Mouse (Mus musculus): ENCODE data around the gene Spef1. TPM values are rescaled to one million over a fixed set of nuclear protein-coding genes. Genes with fewer than 3 reads are reported as not detected.

Spef1 gene
- total and polyA plus RNA-seq, 3 experiments, result 0.34 to 1.2 (median 1.0) TPM

GRCm38 (mm10) chr2:131234970-131235635, 48.0 kb upstream of the Spef1 start:
- H3K9me3 ChIP-seq (replicated peaks; ENCODE audit: low read length), result no peaks in the 10 kb centered on the region
- peak overlapping the region; percentile 87 for H3K27ac ChIP-seq (ENCODE audit: insufficient read depth, low read depth)
- H3K79me2 ChIP-seq (replicated peaks; ENCODE audit: control insufficient read depth, extremely low read depth, insufficient read depth, poor library complexity, severe bottlenecking), result peaks cover 9% of the 10 kb centered on the region; the same call in 1 of the 2 replicates
- H3K36me3 ChIP-seq (replicated peaks in 1 of 2; ENCODE audit: control insufficient read depth in 1 of 2, insufficient read depth in 1 of 2, low read length in 1 of 2), result peaks cover 13 to 41% of the 10 kb centered on the region in 2 experiments
- peaks cover 18 to 43% of the 10 kb centered on the region in 2 experiments for H3K4me1 ChIP-seq (ENCODE audit: control insufficient read depth in 1 of 2, insufficient read depth in 2 of 2)
- dilution Hi-C loops (cut with MboI; ENCODE audit: extremely low pct_ligation_motif_present, extremely low pct_unique_long_range_greater_than_20kb, low sequenced_read_pairs) (no loop called here), in situ Hi-C loops (cut with MboI; ENCODE audit: low pct_ligation_motif_present, low pct_unique_long_range_greater_than_20kb, low sequenced_read_pairs) (no loop called here)
- peak overlapping the region; percentile 75 for H3K9ac ChIP-seq (ENCODE audit: insufficient read depth, low read depth)
- H3K27me3 ChIP-seq (replicated peaks), result no peaks in the 10 kb centered on the region
- peak overlapping the region; percentile 98 for H3K4me2 ChIP-seq (ENCODE audit: insufficient read depth, low read depth, poor library complexity, severe bottlenecking)
- H3K4me3 ChIP-seq (replicated peaks in 1 of 3; ENCODE audit: low read depth in 2 of 3, low read length in 2 of 3, poor library complexity in 1 of 3), result peak overlapping the region; percentile 66 to 91 (median 80)
- TF ChIP-seq MAX (IDR thresholded peaks at IDR 0.05; ENCODE audit: low read length), result peak; percentile 92
- TF ChIP-seq BHLHE40 (IDR thresholded peaks at IDR 0.05; ENCODE audit: low read depth, low read length), result 0 out of 2 replicates have a peak, but pooled peaks have one; percentile 25
- TF ChIP-seq UBTF (IDR thresholded peaks at IDR 0.05; ENCODE audit: low read depth, low read length), result no peak
- no peak for TF ChIP-seq CHD1 (IDR thresholded peaks at IDR 0.05; ENCODE audit: low read depth, low read length)
- TF ChIP-seq MYC (IDR thresholded peaks at IDR 0.05; ENCODE audit: low read depth, low read length), result peak; percentile 94
- no peak for TF ChIP-seq GABPA (IDR thresholded peaks at IDR 0.05; ENCODE audit: insufficient replicate concordance, low read depth, low read length)
- TF ChIP-seq ZKSCAN1 (IDR thresholded peaks at IDR 0.05; ENCODE audit: borderline replicate concordance, low read depth, low read length), result no peak
- no peak for TF ChIP-seq PAX5 (IDR thresholded peaks at IDR 0.05; ENCODE audit: low read length)
- TF ChIP-seq ETS1 (conservative IDR thresholded peaks at IDR 0.05; ENCODE audit: low read depth, low read length), result no peak
- TF ChIP-seq ZMIZ1 (IDR thresholded peaks at IDR 0.05; ENCODE audit: low read depth, low read length), result no peak
- TF ChIP-seq MEF2A (IDR thresholded peaks at IDR 0.05; ENCODE audit: borderline replicate concordance, low read depth, low read length), result no peak
- TF ChIP-seq TBP (conservative IDR thresholded peaks at IDR 0.05; ENCODE audit: low read depth, low read length), result peak; percentile 96
- TF ChIP-seq MAZ (IDR thresholded peaks at IDR 0.05; ENCODE audit: low read depth, low read length), result no peak
- no peak for TF ChIP-seq NRF1 (IDR thresholded peaks at IDR 0.05; ENCODE audit: low read depth, low read length)
- no peak for TF ChIP-seq RAD21 (IDR thresholded peaks at IDR 0.05; ENCODE audit: low read depth, low read length)
- TF ChIP-seq CHD2 (IDR thresholded peaks at IDR 0.05; ENCODE audit: low read length), result no peak
- TF ChIP-seq CTCF (conservative IDR thresholded peaks at IDR 0.05 in 1 of 2, IDR thresholded peaks at IDR 0.05 in 1 of 2; ENCODE audit: low read depth in 2 of 2, low read length in 2 of 2), result no peak
- TF ChIP-seq HCFC1 (IDR thresholded peaks at IDR 0.05; ENCODE audit: low read depth, low read length), result peak; percentile 52
- TF ChIP-seq MXI1 (IDR thresholded peaks at IDR 0.05; ENCODE audit: low read depth, low read length), result peak; percentile 90
- TF ChIP-seq ELF1 (IDR thresholded peaks at IDR 0.05; ENCODE audit: low read depth, low read length), result peak; percentile 5; the same call in 1 of the 2 replicates
- no peak for TF ChIP-seq JUND (conservative IDR thresholded peaks at IDR 0.05; ENCODE audit: low read depth, low read length)
- 0 out of 2 replicates have a peak, but pooled peaks have one; percentile 29 for TF ChIP-seq RCOR1 (conservative IDR thresholded peaks at IDR 0.05; ENCODE audit: low read depth, low read length)
- TF ChIP-seq USF1 (IDR thresholded peaks at IDR 0.05; ENCODE audit: low read depth, low read length), result no peak
- TF ChIP-seq POLR2A (IDR thresholded peaks at IDR 0.05; ENCODE audit: low read depth, low read length), result peak; percentile 83
- 0 out of 2 replicates have a peak, but pooled peaks have one; percentile 10 for TF ChIP-seq SIN3A (IDR thresholded peaks at IDR 0.05; ENCODE audit: low read length)
- no peak for TF ChIP-seq SMC3 (IDR thresholded peaks at IDR 0.05; ENCODE audit: low read depth, low read length)
- TF ChIP-seq TCF12 (IDR thresholded peaks at IDR 0.05; ENCODE audit: low read depth, low read length), result peak; percentile 38; the same call in 1 of the 2 replicates
- no peak for TF ChIP-seq JUN (IDR thresholded peaks at IDR 0.05; ENCODE audit: insufficient read depth, low read depth, low read length)
- no peak for TF ChIP-seq E2F4 (IDR thresholded peaks at IDR 0.05; ENCODE audit: insufficient replicate concordance, low read depth, low read length)
- peak; percentile 71 for TF ChIP-seq NELFE (IDR thresholded peaks at IDR 0.05; ENCODE audit: low read depth, low read length)
- no peak for TF ChIP-seq ZC3H11A (IDR thresholded peaks at IDR 0.05; ENCODE audit: low read depth, low read length)
- TF ChIP-seq USF2 (conservative IDR thresholded peaks at IDR 0.05; ENCODE audit: low read depth, low read length), result no peak
- TF ChIP-seq MAFK (IDR thresholded peaks at IDR 0.05; ENCODE audit: insufficient replicate concordance, low read length), result no peak
- peak; percentile 49 for TF ChIP-seq EP300 (IDR thresholded peaks at IDR 0.05; ENCODE audit: low read length)
- no peak for TF ChIP-seq ZNF384 (IDR thresholded peaks at IDR 0.05; ENCODE audit: low read depth, low read length)
- TF ChIP-seq POLR2AphosphoS2 (IDR thresholded peaks at IDR 0.05; ENCODE audit: low read depth, low read length), result no peak
- peak; percentile 68 for TF ChIP-seq IRF4 (IDR thresholded peaks at IDR 0.05; ENCODE audit: low read depth, low read length)
- no peak for TF ChIP-seq KAT2A (IDR thresholded peaks at IDR 0.05; ENCODE audit: insufficient replicate concordance, low read length)
- DNase-seq (ENCODE audit: extremely low read depth), result peak; percentile 91
